Mouse (Mus musculus) C2C12 (cell line): ENCODE measurements around the gene Cdk13.

Experiments
- CEBPB ChIP-seq: IDR thresholded peaks from one replicate; pipeline ENCODE4 v1.6.1; 2011; ENCODE audit warnings: low read depth, mild to moderate bottlenecking, control low read depth, moderate library complexity
- CTCF ChIP-seq: IDR thresholded peaks from one replicate; pipeline ENCODE4 v1.5.1; 2011; ENCODE audit not compliant: control insufficient read depth, insufficient read depth, insufficient read length
- MAX ChIP-seq: IDR thresholded peaks from one replicate; pipeline ENCODE4 v1.6.1; 2011; ENCODE audit warnings: mild to moderate bottlenecking, control low read depth

GRCm38 (mm10) chr13:17803331-17804057 lies 1.4 kb downstream of the Cdk13 start:
- TF ChIP-seq CEBPB (no peak), CTCF (peak; percentile 23), MAX (no peak)
